Mouse (Mus musculus) testis, adult 10 weeks (tissue): ENCODE results near the gene Stk40. TPM values are rescaled to one million over a fixed set of nuclear protein-coding genes. Genes with fewer than 3 reads are reported as not detected.

Experiments used
- polyA plus RNA-seq: library from polyadenylated mRNA; stranded (reverse); fragments of 350-450 nt; fragmentation: Illumina TruSeq; extraction: RNeasy Lipid Tissue Mini Kit (QIAGEN cat#74804); gene quantifications from one replicate; pipeline ENCODE4 v1.2.3, GENCODE M21; 2014; ENCODE audit warnings: low read depth, low replicate concordance

The Stk40 gene
- 3.3 TPM for polyA plus RNA-seq

DNA sequence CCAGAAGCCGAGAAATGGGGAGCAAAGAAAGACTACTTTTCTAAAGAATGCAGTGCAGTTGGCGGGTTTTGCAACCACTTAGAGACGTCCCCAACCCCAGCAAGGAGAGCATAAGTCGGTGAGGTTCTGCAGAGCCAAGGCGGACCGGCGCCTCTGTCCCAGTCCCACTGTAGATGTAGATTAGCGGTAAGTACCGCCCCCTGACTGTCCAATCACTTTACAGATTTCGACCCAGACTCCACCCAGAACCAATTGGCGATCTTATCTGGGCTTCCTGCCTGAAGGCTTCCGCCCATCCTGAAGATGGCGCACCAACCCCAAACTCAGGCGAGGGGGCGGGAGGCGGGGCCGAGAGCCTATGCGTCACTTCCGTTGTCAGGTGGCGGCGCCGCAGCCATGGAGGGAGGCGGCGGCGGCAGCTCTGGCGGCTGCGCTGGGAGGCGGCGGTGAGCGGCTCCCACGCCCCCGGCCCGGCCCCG is at the start of gene Stk40:
Gene Stk40 (plus strand): TSS at position 368 of the 479 bp plus-strand sequence.

DNA sequence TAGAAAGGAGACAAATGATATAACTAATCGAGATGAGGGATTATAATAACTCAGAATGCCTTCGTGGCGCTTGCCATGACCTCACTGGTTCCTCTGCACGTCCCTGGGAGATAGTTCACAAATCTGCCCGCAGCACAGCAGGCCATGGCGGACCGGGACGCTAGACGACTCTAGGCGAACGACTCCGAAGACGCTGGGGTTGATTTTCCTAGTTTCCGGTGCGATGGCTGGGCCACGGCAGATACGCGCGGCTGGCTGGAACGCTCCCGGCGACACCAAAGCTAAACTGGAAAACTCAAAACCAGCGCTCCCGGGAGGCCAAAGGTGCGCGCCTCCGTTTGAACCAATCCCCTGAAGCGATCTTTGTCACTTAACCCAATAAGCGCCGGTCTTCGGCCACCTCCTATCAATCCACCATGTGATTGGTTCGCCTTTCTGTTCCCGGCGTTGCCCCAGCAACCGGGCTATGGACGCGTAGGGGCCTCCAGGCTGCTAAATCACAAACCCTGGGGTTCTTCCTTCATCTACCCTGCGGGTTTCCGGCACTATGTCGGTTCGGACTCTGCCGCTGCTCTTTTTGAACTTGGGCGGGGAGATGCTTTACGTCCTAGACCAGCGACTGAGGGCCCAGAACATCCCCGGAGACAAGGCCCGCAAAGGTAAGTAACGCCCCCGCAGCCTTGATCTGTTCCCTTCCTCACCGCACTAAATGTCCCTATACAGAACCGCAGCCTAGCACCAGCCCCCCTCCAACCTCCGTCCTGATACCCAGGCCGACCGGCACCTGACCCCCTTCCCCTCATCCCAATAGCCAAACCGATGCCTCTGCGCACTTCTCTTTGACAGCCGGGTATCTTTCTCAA is 45.4 kb upstream of the Stk40 start, which contains the start of gene Oscp1:
Gene Oscp1 (plus strand): TSS at position 432 of the 863 bp plus-strand sequence.

GRCm38 (mm10) chr4:126096464-126097111 is 7.2 kb upstream of the Stk40 start, which contains the start of gene Lsm10:
TSS of gene Lsm10 (plus strand) at chr4:126096623.

DNA sequence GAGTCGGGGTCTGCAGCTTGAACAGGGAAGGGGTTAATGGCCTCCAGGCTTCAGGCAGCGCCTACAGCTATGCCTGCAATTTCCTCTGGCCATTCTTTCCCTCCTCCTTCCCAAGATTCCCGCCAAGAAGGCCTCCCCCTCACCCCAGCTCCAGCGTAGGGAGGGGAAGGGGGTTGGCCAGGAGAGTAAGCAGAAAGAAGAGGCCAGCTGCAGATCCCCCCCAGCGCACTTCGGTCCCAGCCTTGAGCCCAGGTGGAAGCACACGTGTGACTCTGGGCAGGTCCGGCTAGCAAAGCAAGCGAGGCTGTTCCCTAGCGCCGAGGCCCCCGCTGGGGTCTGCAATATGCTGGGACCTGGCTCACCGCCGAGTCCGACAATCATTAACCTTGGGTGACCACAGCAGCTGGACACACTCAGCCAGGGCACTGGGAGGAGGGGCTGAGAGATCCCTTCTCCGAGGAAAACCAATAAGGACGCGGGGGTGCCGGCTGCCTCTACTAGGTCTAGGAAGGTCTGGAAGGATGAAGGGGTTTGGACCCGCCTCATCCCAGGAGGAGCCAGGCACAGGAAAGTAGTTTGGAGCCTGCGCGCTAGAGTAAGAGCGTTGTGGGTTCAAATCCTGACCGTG is 43.9 kb downstream of the Stk40 start, which contains the start of gene Eva1b:
Gene Eva1b (plus strand): TSS at position 212 of the 628 bp plus-strand sequence.

GRCm38 (mm10) chr4:126163067-126163659 is 59.4 kb downstream of the Stk40 start, which contains the start of gene Sh3d21:
TSS of gene Sh3d21 (minus strand) at chr4:126163491.

Other genes with a start within 250 kb of the Stk40 start
- gene Csf3r, start 79.4 kb upstream of the Stk40 start, polyA plus RNA-seq, result 0.10 TPM
- 73.7 TPM for gene Mrps15, start 57.0 kb upstream of the Stk40 start, polyA plus RNA-seq
- 112 TPM for gene Oscp1, start 45.4 kb upstream of the Stk40 start, polyA plus RNA-seq
- gene Lsm10, start 7.3 kb upstream of the Stk40 start, polyA plus RNA-seq, result 4.5 TPM
- gene Eva1b, start 43.8 kb downstream of the Stk40 start, polyA plus RNA-seq, result not detected
- 151 TPM for gene Sh3d21, start 59.5 kb downstream of the Stk40 start, polyA plus RNA-seq
- 156 TPM for gene Thrap3, start 98.8 kb downstream of the Stk40 start, polyA plus RNA-seq
- 0.60 TPM for gene Map7d1, start 152.4 kb downstream of the Stk40 start, polyA plus RNA-seq
- 11.2 TPM for gene Trappc3, start 158.4 kb downstream of the Stk40 start, polyA plus RNA-seq
- gene Col8a2, start 182.8 kb downstream of the Stk40 start, polyA plus RNA-seq, result 0.62 TPM
- 0.29 TPM for gene Adprhl2, start 217.7 kb downstream of the Stk40 start, polyA plus RNA-seq
- gene Tekt2, start 221.7 kb downstream of the Stk40 start, polyA plus RNA-seq, result 63.9 TPM